Mouse (Mus musculus) E14TG2a.4 (cell line): Measurements from ENCODE around the gene Odf3l2.

Experiments used
- CTCF ChIP-seq: conservative IDR thresholded peaks from 2 replicates; pipeline ENCODE4 v1.5.1; 2014; ENCODE audit warnings: low read length
- NANOG ChIP-seq: IDR thresholded peaks from 2 replicates; pipeline ENCODE4 v1.6.1; 2014; ENCODE audit warnings: borderline replicate concordance, low read length, mixed read lengths
- POU5F1 ChIP-seq: IDR thresholded peaks from 2 replicates; pipeline ENCODE4 v1.6.1; 2014; ENCODE audit warnings: low read length, borderline replicate concordance

DNA sequence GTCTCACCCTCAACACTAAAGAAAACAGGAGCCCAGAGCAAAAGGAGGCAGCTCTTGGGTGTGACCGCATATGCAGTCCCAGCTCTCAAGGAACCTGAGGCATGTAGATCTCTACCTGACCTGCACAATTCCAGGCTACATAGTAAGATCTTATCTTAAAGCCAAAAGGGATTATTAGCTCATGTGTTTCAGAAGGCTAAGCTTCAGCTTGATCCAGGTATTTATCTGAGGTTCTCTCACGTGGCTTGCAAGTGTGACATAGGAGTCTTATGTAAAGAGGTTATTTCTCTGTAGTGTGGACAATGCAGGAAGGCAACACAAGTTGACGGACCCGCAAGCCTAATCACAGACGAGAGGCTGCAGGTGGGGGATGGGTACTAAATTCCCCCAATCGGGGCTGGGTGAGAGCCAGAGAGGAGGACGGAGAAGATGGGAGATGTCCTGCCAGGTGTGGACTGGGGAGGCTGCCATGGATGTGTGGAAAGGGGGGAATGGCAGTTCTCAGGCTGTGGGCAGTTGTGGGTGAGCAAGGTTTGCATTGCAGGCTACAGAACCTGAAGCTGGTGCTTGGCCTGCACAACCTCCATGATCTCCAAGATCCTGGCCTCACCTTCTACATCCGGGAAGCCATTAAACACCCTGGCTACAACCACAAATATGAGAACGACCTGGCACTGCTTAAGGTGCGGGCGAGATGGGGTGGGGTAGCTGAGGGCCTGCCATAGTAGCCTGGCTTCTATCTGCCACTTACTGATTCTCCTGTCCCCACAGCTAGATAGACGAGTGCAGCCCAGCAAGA lies 48.2 kb upstream of the Odf3l2 start:
- TF ChIP-seq CTCF (no peak), NANOG (no peak), POU5F1 (no peak)
